Mouse (Mus musculus) midbrain, embryonic 15.5 days (tissue): ENCODE results near the gene Spata31d1b. TPM values are rescaled to one million over a fixed set of nuclear protein-coding genes. Genes with fewer than 3 reads are reported as not detected.
"Not testable (repeated sequence)": the region's sequence is repeated elsewhere in the genome, so short reads cannot be mapped to it uniquely, and the experiment has no call there.

Experiments used
- ATAC-seq: fragments of 200-750 bp; cut with Nextera tagmentation; replicated peaks from 2 replicates; pipeline ENCODE4 v1.8.0; 2017; ENCODE audit warnings: moderate TSS enrichment
- H3K27ac ChIP-seq: fragments of 300-500 bp; sonication (generic); 2 replicates; pipeline ENCODE4 v1.5.1; 2015; ENCODE audit warnings: mild to moderate bottlenecking, inconsistent platforms
- H3K27me3 ChIP-seq: fragments of 300-500 bp; sonication (generic); replicated peaks from 2 replicates; pipeline ENCODE4 v1.6.1; 2015; ENCODE audit warnings: inconsistent platforms
- H3K36me3 ChIP-seq: fragments of 300-500 bp; sonication (generic); replicated peaks from 2 replicates; pipeline ENCODE4 v1.6.1; 2015; ENCODE audit warnings: inconsistent platforms
- H3K4me1 ChIP-seq: fragments of 300-500 bp; sonication (generic); 2 replicates; pipeline ENCODE4 v1.6.1; 2015; ENCODE audit warnings: inconsistent platforms
- H3K4me2 ChIP-seq: fragments of 300-500 bp; sonication (generic); 2 replicates; pipeline ENCODE4 v1.6.1; 2015; ENCODE audit warnings: inconsistent platforms, mild to moderate bottlenecking, moderate library complexity
- H3K4me3 ChIP-seq: fragments of 300-500 bp; sonication (generic); 2 replicates; pipeline ENCODE4 v1.5.1; 2015; ENCODE audit warnings: mild to moderate bottlenecking, inconsistent platforms
- H3K9ac ChIP-seq: fragments of 300-500 bp; sonication (generic); 2 replicates; pipeline ENCODE4 v1.6.1; 2015; ENCODE audit warnings: mild to moderate bottlenecking, inconsistent platforms
- H3K9me3 ChIP-seq: fragments of 300-500 bp; sonication (generic); 2 replicates; pipeline ENCODE4 v1.6.1; 2016; ENCODE audit warnings: inconsistent platforms
- WGBS: fragments of 180-500 bp; shearing (Covaris S2); methylation state at CpG from one replicate; pipeline ENCODE4 v1.1.7; 2015; ENCODE audit warnings: mixed read lengths; 5-methylcytosine and 5-hydroxymethylcytosine counted together
- polyA plus RNA-seq: library from polyadenylated mRNA; unstranded; fragments of >200 nt; fragmentation: Nextera tagmentation; extraction: Ambion mirVana; gene quantifications from 2 replicates; pipeline ENCODE4 v1.2.1, GENCODE M21; 2015

Gene Spata31d1b
- polyA plus RNA-seq, 1 experiment from 2014 or later = not detected

GRCm38 (mm10) chr13:59734347-59734746 is 22.3 kb downstream of the Spata31d1b start:
- not testable (repeated sequence) for H3K27ac ChIP-seq, ATAC-seq, H3K36me3 ChIP-seq, H3K4me1 ChIP-seq, H3K4me3 ChIP-seq, H3K27me3 ChIP-seq, H3K9me3 ChIP-seq, H3K4me2 ChIP-seq, H3K9ac ChIP-seq
- 45% methylated on average over 6 of the region's 6 CpGs for WGBS

GRCm38 (mm10) chr13:59735190-59735589 is 23.1 kb downstream of the Spata31d1b start:
- no peak overlapping the region for H3K4me3 ChIP-seq
- peak; percentile 71; the same call in 1 of the 2 replicates for ATAC-seq
- H3K27me3 ChIP-seq = no peaks in the 10 kb centered on the region
- H3K36me3 ChIP-seq = no peaks in the 10 kb centered on the region
- no peaks in the 10 kb centered on the region for H3K9me3 ChIP-seq
- no peak overlapping the region for H3K27ac ChIP-seq
- no peak overlapping the region for H3K9ac ChIP-seq
- H3K4me1 ChIP-seq = no peaks in the 10 kb centered on the region
- WGBS = 27% methylated on average over 3 of the region's 3 CpGs
- H3K4me2 ChIP-seq = no peak overlapping the region

DNA sequence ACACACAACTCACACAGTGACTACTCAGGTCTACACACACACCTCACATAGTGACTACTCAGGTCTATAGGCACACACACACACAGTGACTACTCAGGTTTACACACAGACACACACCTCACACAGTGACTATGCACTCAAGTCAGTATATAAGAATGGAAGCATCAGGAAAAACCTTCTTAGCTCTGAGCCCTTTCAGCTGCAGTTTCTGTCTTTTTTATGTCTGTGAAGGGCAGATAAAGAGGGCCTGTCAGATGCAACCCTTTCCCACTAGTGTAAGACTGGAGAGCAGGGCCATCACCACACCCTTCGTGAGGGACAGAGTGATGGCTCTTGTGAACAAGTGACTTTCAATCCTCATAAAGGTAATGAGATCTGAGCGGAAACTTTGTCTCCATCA is 26.4 kb downstream of the Spata31d1b start:
- ATAC-seq = no peak
- Histone ChIP-seq H3K9ac (no peak overlapping the region), H3K4me2 (no peak overlapping the region), H3K27ac (no peak overlapping the region), H3K4me1 (no peaks in the 10 kb centered on the region), H3K36me3 (no peaks in the 10 kb centered on the region), H3K4me3 (no peak overlapping the region), H3K9me3 (no peaks in the 10 kb centered on the region), H3K27me3 (no peaks in the 10 kb centered on the region)
- WGBS = 81% methylated on average over 2 of the region's 2 CpGs

GRCm38 (mm10) chr13:59739397-59739796 is 27.3 kb downstream of the Spata31d1b start:
- H3K36me3 ChIP-seq = no peaks in the 10 kb centered on the region
- ATAC-seq = no peak
- H3K4me1 ChIP-seq = no peaks in the 10 kb centered on the region

GRCm38 (mm10) chr13:59741096-59741495 is 29.0 kb downstream of the Spata31d1b start:
- H3K27me3 ChIP-seq = no peaks in the 10 kb centered on the region
- H3K4me2 ChIP-seq = no peak overlapping the region
- no peak for ATAC-seq
- H3K9ac ChIP-seq = no peak overlapping the region
- no peak overlapping the region for H3K27ac ChIP-seq
- no peaks in the 10 kb centered on the region for H3K4me1 ChIP-seq
- no peaks in the 10 kb centered on the region for H3K9me3 ChIP-seq
- 91% methylated on average over 11 of the region's 11 CpGs for WGBS
- no peak overlapping the region for H3K4me3 ChIP-seq
- H3K36me3 ChIP-seq = no peaks in the 10 kb centered on the region

More at GRCm38 (mm10) chr13:59739397-59739796, 27.3 kb downstream of the Spata31d1b start:
- no peak overlapping the region for H3K4me2 ChIP-seq
- WGBS = 88% methylated on average over 4 of the region's 4 CpGs
- H3K27ac ChIP-seq = no peak overlapping the region
- no peak overlapping the region for H3K4me3 ChIP-seq
- no peak overlapping the region for H3K9ac ChIP-seq
- no peaks in the 10 kb centered on the region for H3K27me3 ChIP-seq
- no peaks in the 10 kb centered on the region for H3K9me3 ChIP-seq

DNA sequence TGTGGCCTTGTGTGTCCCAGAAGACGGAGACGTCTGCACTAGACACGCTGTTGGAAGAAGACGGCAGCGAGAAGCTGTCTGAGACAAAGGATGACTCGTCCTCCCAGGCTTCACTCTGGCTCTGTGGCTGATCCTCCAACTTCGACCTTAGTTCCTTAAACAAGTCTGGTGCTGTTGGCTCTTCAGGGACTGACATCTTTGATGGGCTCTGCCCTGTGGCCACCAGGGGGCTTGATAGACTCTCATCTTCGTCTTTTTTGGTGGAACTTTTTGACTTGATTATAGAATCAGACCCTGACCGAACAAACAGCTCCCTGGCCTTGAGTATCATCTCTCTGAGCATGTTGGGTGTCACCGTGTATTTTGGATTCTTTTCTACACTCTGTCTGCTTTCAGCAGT is 29.6 kb downstream of the Spata31d1b start:
- no peak overlapping the region for H3K4me3 ChIP-seq
- no peak overlapping the region for H3K27ac ChIP-seq
- no peak for ATAC-seq
- no peak overlapping the region for H3K4me2 ChIP-seq
- WGBS = 80% methylated on average over 10 of the region's 10 CpGs
- no peaks in the 10 kb centered on the region for H3K27me3 ChIP-seq
- no peaks in the 10 kb centered on the region for H3K36me3 ChIP-seq
- no peak overlapping the region for H3K9ac ChIP-seq
- no peaks in the 10 kb centered on the region for H3K9me3 ChIP-seq
- no peaks in the 10 kb centered on the region for H3K4me1 ChIP-seq

GRCm38 (mm10) chr13:59745462-59745861 is 33.4 kb downstream of the Spata31d1b start:
- Histone ChIP-seq H3K4me3 (no peak overlapping the region), H3K9me3 (no peaks in the 10 kb centered on the region), H3K4me2 (no peak overlapping the region), H3K9ac (no peak overlapping the region), H3K4me1 (no peaks in the 10 kb centered on the region), H3K27me3 (no peaks in the 10 kb centered on the region), H3K27ac (no peak overlapping the region), H3K36me3 (no peaks in the 10 kb centered on the region)
- no peak for ATAC-seq
- WGBS = 85% methylated on average over 6 of the region's 6 CpGs

GRCm38 (mm10) chr13:59746164-59746563 is 34.1 kb downstream of the Spata31d1b start:
- no peaks in the 10 kb centered on the region for H3K36me3 ChIP-seq
- no peak for ATAC-seq
- H3K27ac ChIP-seq = no peak overlapping the region
- 77% methylated on average over 5 of the region's 6 CpGs for WGBS
- no peak overlapping the region for H3K4me3 ChIP-seq
- H3K9ac ChIP-seq = no peak overlapping the region
- no peak overlapping the region for H3K4me2 ChIP-seq
- no peaks in the 10 kb centered on the region for H3K4me1 ChIP-seq
- no peaks in the 10 kb centered on the region for H3K27me3 ChIP-seq
- no peaks in the 10 kb centered on the region for H3K9me3 ChIP-seq

DNA sequence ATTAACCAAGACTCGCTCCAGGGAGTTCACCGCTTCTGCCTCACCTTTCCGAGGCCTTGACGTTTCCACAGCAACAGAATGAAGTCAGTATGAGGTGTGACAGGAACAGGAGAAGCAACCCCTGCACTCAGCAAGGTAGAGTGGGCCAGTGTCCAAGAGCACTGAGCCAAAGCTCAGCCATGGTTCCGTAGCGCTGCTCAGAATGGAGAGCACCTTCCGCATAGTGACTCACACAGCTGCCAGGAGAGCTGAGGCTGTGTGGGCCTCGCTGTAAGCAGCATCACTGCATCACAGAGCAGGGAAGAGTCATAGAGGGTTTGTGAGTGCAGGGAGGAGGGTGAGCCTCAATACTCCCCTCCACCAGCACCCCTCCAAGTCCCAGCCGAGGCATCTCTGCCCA is 34.6 kb downstream of the Spata31d1b start, which contains the start of gene 1700014D04Rik:
1700014D04Rik (minus strand) TSS at position 42 of the 400 bp plus-strand sequence.
- Histone ChIP-seq H3K9ac (no peak within 1 kb of the TSS), H3K27ac (no peak within 1 kb of the TSS), H3K4me3 (no peak within 1 kb of the TSS), H3K4me1 (no peaks in the 10 kb centered on the region), H3K36me3 (no peaks in the 10 kb centered on the region), H3K27me3 (no peaks in the 10 kb centered on the region), H3K4me2 (no peak within 1 kb of the TSS), H3K9me3 (no peaks in the 10 kb centered on the region)
- ATAC-seq = no peak
- WGBS = 83% methylated on average over 9 of the region's 9 CpGs

DNA sequence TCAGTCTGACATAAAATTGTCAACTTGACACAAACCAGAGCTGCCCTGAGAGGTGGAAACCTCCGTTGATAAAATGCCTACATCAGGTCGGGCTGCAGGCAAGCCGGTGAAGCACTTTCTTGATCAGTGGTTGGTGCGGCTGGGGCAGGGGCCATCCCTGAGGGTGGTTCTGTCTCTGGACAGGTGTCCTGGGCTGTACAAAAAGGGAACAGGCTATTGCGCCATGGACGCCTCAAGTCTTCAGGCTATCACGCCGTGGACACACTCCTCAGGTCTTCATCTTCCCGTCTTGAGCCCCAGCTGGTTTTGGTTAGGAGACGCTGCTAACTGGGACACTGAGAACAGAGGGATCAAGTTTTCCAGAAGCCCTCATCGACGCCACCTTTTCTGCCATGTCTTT is 38.2 kb downstream of the Spata31d1b start:
- 93% methylated on average over 12 of the region's 12 CpGs for WGBS
- H3K9ac ChIP-seq = no peak overlapping the region
- no peaks in the 10 kb centered on the region for H3K9me3 ChIP-seq
- no peaks in the 10 kb centered on the region for H3K27me3 ChIP-seq
- ATAC-seq = no peak
- no peak overlapping the region for H3K4me3 ChIP-seq
- H3K27ac ChIP-seq = no peak overlapping the region
- no peak overlapping the region for H3K4me2 ChIP-seq
- no peaks in the 10 kb centered on the region for H3K4me1 ChIP-seq
- 0 out of 2 replicates have a peak, but pooled peaks cover 2% of the 10 kb centered on the region for H3K36me3 ChIP-seq

DNA sequence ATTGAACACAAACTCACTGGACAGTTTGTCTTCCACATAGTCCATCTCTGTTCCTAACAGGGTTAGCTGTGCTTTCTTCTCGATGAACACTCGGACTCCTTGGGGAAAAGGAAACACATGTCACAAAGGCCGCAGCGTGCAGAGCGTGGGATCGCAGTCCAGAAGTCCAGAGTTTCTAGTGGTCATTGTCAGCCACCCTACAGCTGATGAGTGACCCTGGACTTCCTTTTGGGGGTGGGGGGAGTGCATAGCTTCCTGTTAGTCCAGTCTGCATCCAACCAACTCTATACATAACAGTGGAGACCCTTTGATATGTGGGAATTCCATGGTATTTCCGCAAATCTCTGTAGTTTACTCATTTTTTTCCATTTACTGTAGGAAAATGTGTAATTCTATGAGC is 44.8 kb downstream of the Spata31d1b start:
- peaks cover 19% of the 10 kb centered on the region for H3K36me3 ChIP-seq
- H3K9me3 ChIP-seq = no peaks in the 10 kb centered on the region
- no peak for ATAC-seq
- H3K4me2 ChIP-seq = no peak overlapping the region
- 92% methylated on average over 7 of the region's 7 CpGs for WGBS
- no peaks in the 10 kb centered on the region for H3K27me3 ChIP-seq
- no peak overlapping the region for H3K4me3 ChIP-seq
- H3K4me1 ChIP-seq = no peaks in the 10 kb centered on the region
- no peak overlapping the region for H3K9ac ChIP-seq
- H3K27ac ChIP-seq = no peak overlapping the region

DNA sequence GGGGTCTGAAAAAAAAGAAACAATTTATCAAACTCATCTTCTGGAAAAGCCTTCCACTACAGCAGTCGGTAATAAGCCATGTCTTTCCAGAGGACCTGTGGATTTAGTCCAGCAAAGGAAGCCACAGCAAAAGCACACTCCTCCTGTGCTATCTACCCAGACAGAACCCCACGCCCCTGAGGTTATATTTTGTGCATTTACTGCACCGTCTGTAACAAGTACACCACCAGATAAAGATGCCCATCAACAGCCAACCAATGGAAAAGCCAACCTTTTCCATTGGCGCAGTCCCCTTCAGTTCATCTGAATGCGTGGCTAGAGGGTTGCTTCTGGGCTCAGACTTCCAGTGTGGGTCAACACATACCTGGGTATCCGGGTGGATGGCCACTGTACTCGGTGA is 50.7 kb downstream of the Spata31d1b start:
- H3K9ac ChIP-seq = no peak overlapping the region
- no peak overlapping the region for H3K4me3 ChIP-seq
- no peak overlapping the region for H3K27ac ChIP-seq
- 97% methylated on average over 7 of the region's 7 CpGs for WGBS
- H3K27me3 ChIP-seq = no peaks in the 10 kb centered on the region
- peaks cover 22% of the 10 kb centered on the region for H3K4me1 ChIP-seq
- H3K36me3 ChIP-seq = peaks cover 9% of the 10 kb centered on the region
- H3K9me3 ChIP-seq = no peaks in the 10 kb centered on the region
- no peak for ATAC-seq
- no peak overlapping the region for H3K4me2 ChIP-seq

DNA sequence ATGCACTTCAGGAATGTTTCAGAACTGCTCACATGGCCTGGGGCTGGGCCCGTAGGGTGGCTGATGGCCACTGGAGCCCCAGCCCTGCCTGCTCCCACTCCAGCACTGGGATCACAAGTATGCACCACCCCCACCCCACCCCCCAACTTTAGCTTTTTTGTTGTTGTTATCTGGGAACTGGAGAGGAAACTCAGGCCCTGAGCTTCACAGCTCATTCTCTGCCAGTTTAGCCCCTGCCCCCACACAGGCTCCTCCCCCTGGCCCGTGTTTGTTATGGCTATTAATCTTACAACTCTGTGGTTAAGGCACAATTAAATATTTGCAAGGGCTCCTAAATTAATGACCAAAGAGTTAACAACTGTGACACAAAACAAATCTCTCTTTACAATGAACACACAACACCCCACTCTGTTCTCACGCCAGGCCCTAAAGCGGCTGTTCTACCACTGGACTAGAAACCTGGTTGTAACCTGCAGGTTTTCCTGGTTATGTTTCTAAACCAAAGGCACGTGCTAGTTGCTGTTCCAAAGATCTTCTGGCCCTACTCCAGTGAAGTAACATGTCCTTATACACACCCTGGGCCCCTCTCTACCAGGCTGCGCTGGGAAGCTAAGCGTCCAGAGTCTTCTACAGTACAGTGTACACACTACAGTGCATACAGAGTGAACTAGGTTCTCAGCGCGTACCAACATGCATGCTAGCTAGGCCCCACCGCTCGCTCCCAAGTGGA is 54.9 kb downstream of the Spata31d1b start:
- H3K9ac ChIP-seq = no peak overlapping the region
- no peaks in the 10 kb centered on the region for H3K36me3 ChIP-seq
- peaks cover 46% of the 10 kb centered on the region for H3K4me1 ChIP-seq
- no peak overlapping the region for H3K4me3 ChIP-seq
- H3K4me2 ChIP-seq = no peak overlapping the region
- no peak for ATAC-seq
- H3K9me3 ChIP-seq = no peaks in the 10 kb centered on the region
- H3K27me3 ChIP-seq = no peaks in the 10 kb centered on the region
- 84% methylated on average over 11 of the region's 11 CpGs for WGBS
- no peak overlapping the region for H3K27ac ChIP-seq
